Mouse (Mus musculus): ENCODE measurements around the gene Jmy. TPM values are rescaled to one million over a fixed set of nuclear protein-coding genes. Genes with fewer than 3 reads are reported as not detected.

Jmy gene
- total and polyA plus RNA-seq, 2 experiments from 2014 or later: 6.4 to 32.6 TPM

DNA sequence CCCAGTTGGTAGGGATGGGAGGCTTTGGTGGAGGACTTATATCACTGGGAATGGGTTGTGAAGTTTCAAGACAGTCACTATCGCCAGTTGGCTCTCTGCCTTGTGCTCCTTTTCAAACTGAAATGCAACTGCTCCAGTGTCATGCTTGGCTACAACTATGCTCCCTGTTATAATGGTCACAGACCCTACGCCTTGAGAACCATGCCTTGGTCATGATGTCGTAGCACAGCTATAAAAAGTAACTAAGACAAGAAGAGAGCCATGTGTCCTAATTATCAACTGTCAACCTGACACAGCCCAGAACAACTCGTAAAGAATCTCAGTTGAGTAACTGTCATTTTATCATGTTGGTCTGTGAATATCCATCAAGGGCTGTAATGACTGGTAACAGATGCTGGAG, 41.0 kb downstream of the Jmy start:
- peak; percentile 77 for ATAC-seq (ENCODE audit: insufficient read depth, low read depth)
- Histone ChIP-seq H3K27me3 (ENCODE audit: control insufficient read depth, insufficient read depth, low read length) (no peaks in the 10 kb centered on the region), H3K9me3 (replicated peaks; ENCODE audit: control insufficient read depth, low read length) (no peaks in the 10 kb centered on the region), H3K9ac (replicated peaks; ENCODE audit: low read depth, low read length) (no peak overlapping the region), H3K4me2 (ENCODE audit: low read depth, low read length) (no peak overlapping the region), H3K4me3 (ENCODE audit: low read depth, low read length) (no peak overlapping the region), H3K36me3 (replicated peaks; ENCODE audit: control insufficient read depth, insufficient read depth, low read length) (peaks cover 30% of the 10 kb centered on the region), H3K27ac (ENCODE audit: low read depth) (peak overlapping the region; percentile 27), H3K4me1 (ENCODE audit: control insufficient read depth, insufficient read depth) (no peaks in the 10 kb centered on the region)
- 21% methylated on average over 4 of the region's 4 CpGs for WGBS
- TF ChIP-seq EP300 (IDR thresholded peaks at IDR 0.05; ENCODE audit: low read depth) (peak; percentile 58; the same call in 1 of the 2 replicates), CTCF (IDR thresholded peaks at IDR 0.05; ENCODE audit: low read depth) (no peak)
- peak; percentile 14 for DNase-seq (ENCODE audit: low spot score)

GRCm38 (mm10) chr13:93453275-93453674, 46.3 kb downstream of the Jmy start:
- no peak overlapping the region for H3K9ac ChIP-seq (replicated peaks; ENCODE audit: low read depth, low read length)

GRCm38 (mm10) chr13:93440167-93440566, 59.4 kb downstream of the Jmy start:
- Histone ChIP-seq H3K27me3 (ENCODE audit: control insufficient read depth, insufficient read depth, low read length) (no peaks in the 10 kb centered on the region), H3K9me3 (replicated peaks; ENCODE audit: control insufficient read depth, low read length) (no peaks in the 10 kb centered on the region), H3K4me1 (ENCODE audit: control insufficient read depth, insufficient read depth) (no peaks in the 10 kb centered on the region), H3K9ac (replicated peaks; ENCODE audit: low read depth, low read length) (no peak overlapping the region), H3K27ac (ENCODE audit: low read depth) (no peak overlapping the region), H3K36me3 (replicated peaks; ENCODE audit: control insufficient read depth, insufficient read depth, low read length) (peaks cover 66% of the 10 kb centered on the region), H3K4me3 (ENCODE audit: low read depth, low read length) (no peak overlapping the region), H3K4me2 (ENCODE audit: low read depth, low read length) (no peak overlapping the region)
- TF ChIP-seq EP300 (IDR thresholded peaks at IDR 0.05; ENCODE audit: low read depth) (no peak), CTCF (IDR thresholded peaks at IDR 0.05; ENCODE audit: low read depth) (no peak)
- DNase-seq (ENCODE audit: low spot score) (no peak), ATAC-seq (ENCODE audit: insufficient read depth, low read depth) (no peak; the same call in 1 of the 2 replicates)
- 87% methylated on average over 3 of the region's 3 CpGs for WGBS

More at GRCm38 (mm10) chr13:93453275-93453674, 46.3 kb downstream of the Jmy start:
- no peaks in the 10 kb centered on the region for H3K4me1 ChIP-seq (ENCODE audit: control insufficient read depth, insufficient read depth)
- peaks cover 56% of the 10 kb centered on the region for H3K36me3 ChIP-seq (replicated peaks; ENCODE audit: control insufficient read depth, insufficient read depth, low read length)
- ATAC-seq (ENCODE audit: insufficient read depth, low read depth) (no peak), DNase-seq (ENCODE audit: low spot score) (no peak)
- no peak overlapping the region for H3K27ac ChIP-seq (ENCODE audit: low read depth)
- WGBS: 95% methylated on average over 6 of the region's 6 CpGs
- H3K27me3 ChIP-seq (ENCODE audit: control insufficient read depth, insufficient read depth, low read length): no peaks in the 10 kb centered on the region
- no peak overlapping the region for H3K4me3 ChIP-seq (ENCODE audit: low read depth, low read length)
- H3K9me3 ChIP-seq (replicated peaks; ENCODE audit: control insufficient read depth, low read length): no peaks in the 10 kb centered on the region
- H3K4me2 ChIP-seq (ENCODE audit: low read depth, low read length): no peak overlapping the region
- no peak for TF ChIP-seq EP300 (IDR thresholded peaks at IDR 0.05; ENCODE audit: low read depth)
- no peak for TF ChIP-seq CTCF (IDR thresholded peaks at IDR 0.05; ENCODE audit: low read depth)

DNA sequence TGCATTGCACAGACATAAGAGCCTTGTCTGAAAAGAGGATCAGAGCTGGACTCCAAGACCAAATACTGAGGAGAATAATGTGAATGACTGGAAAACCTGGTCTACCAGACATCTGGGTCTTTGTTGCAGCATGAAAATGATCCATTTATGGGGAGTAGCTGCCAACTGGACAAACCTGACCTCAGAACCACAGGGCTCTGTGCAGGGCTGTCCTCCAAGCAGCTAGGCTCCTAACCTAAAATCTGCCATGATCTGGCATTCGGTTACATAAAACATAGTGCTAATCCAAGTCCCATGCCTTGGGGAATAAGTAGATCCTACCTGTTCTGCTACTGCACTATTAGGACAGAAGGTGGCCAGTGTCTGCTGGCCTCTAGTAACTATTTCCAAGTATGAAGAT, 70.4 kb downstream of the Jmy start:
- TF ChIP-seq EP300 (IDR thresholded peaks at IDR 0.05; ENCODE audit: low read depth) (no peak), CTCF (IDR thresholded peaks at IDR 0.05; ENCODE audit: low read depth) (no peak)

GRCm38 (mm10) chr13:93427920-93428876, 71.4 kb downstream of the Jmy start:
- Histone ChIP-seq H3K27ac (ENCODE audit: low read depth) (no peak overlapping the region), H3K4me2 (ENCODE audit: low read depth, low read length) (no peak overlapping the region), H3K27me3 (ENCODE audit: control insufficient read depth, insufficient read depth, low read length) (no peaks in the 10 kb centered on the region), H3K9me3 (replicated peaks; ENCODE audit: control insufficient read depth, low read length) (no peaks in the 10 kb centered on the region), H3K36me3 (replicated peaks; ENCODE audit: control insufficient read depth, insufficient read depth, low read length) (peaks cover 10% of the 10 kb centered on the region), H3K4me3 (ENCODE audit: low read depth, low read length) (no peak overlapping the region), H3K9ac (replicated peaks; ENCODE audit: low read depth, low read length) (no peak overlapping the region), H3K4me1 (ENCODE audit: control insufficient read depth, insufficient read depth) (no peaks in the 10 kb centered on the region)
- ATAC-seq (ENCODE audit: insufficient read depth, low read depth) (no peak), DNase-seq (ENCODE audit: low spot score) (no peak)
- TF ChIP-seq CTCF (IDR thresholded peaks at IDR 0.05; ENCODE audit: low read depth) (no peak), EP300 (IDR thresholded peaks at IDR 0.05; ENCODE audit: low read depth) (no peak)
- WGBS: 80% methylated on average over 5 of the region's 5 CpGs

More for the DNA sequence above, 70.4 kb downstream of the Jmy start:
- 97% methylated on average over 1 of the region's 1 CpGs for WGBS
- no peaks in the 10 kb centered on the region for H3K9me3 ChIP-seq (replicated peaks; ENCODE audit: control insufficient read depth, low read length)
- H3K36me3 ChIP-seq (replicated peaks; ENCODE audit: control insufficient read depth, insufficient read depth, low read length): peaks cover 17% of the 10 kb centered on the region
- no peak overlapping the region for H3K4me3 ChIP-seq (ENCODE audit: low read depth, low read length)
- H3K27me3 ChIP-seq (ENCODE audit: control insufficient read depth, insufficient read depth, low read length): no peaks in the 10 kb centered on the region
- no peaks in the 10 kb centered on the region for H3K4me1 ChIP-seq (ENCODE audit: control insufficient read depth, insufficient read depth)
- no peak overlapping the region for H3K9ac ChIP-seq (replicated peaks; ENCODE audit: low read depth, low read length)
- no peak overlapping the region for H3K4me2 ChIP-seq (ENCODE audit: low read depth, low read length)
- DNase-seq (ENCODE audit: low spot score) (no peak), ATAC-seq (ENCODE audit: insufficient read depth, low read depth) (no peak)
- no peak overlapping the region for H3K27ac ChIP-seq (ENCODE audit: low read depth)

Measured in heart, postnatal 0 days (tissue).